Mouse (Mus musculus) heart, adult 10 weeks (tissue): ENCODE data around the gene Mast1. TPM values are rescaled to one million over a fixed set of nuclear protein-coding genes. Genes with fewer than 3 reads are reported as not detected.

ENCODE experiments used
- polyA plus RNA-seq: library from polyadenylated mRNA; stranded (reverse); fragments of 350-450 nt; fragmentation: Illumina TruSeq; extraction: RNeasy Lipid Tissue Mini Kit (QIAGEN cat#74804); gene quantifications from one replicate; pipeline ENCODE4 v1.2.3, GENCODE M21; 2014; ENCODE audit warnings: low read depth, low replicate concordance

Gene Mast1
- 0.13 TPM for polyA plus RNA-seq

DNA sequence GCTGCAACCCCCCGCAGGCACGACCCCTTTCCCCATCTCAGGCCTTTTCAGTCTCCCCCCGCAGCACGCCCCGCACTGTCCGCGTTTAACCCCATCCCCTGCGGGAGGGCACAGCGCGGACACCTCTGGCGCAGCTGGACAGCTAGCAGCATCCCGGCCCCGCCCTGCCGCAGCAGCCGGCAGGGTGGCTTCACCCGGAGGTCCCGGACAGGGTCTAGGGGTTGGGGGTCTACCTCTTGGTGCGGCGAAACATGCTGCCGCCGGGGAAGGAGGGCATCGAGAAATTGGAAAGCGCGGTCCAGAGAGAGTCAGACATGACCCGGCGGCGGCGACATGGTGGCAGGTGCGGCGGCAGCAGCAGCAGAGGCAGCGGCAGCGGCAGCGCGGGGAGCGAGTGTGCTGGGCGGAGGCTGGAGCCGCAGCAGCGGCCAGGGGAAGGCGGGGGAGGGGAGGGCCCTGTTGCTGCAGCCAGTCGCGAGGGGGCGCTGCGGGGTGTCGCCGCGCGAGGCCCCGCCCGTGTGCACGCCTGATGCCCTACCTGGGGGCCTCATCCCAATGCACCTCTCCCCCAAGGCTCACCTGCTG lies at the start of gene Mast1:
Gene Mast1 (minus strand): TSS at position 398 of the 585 bp plus-strand sequence.

DNA sequence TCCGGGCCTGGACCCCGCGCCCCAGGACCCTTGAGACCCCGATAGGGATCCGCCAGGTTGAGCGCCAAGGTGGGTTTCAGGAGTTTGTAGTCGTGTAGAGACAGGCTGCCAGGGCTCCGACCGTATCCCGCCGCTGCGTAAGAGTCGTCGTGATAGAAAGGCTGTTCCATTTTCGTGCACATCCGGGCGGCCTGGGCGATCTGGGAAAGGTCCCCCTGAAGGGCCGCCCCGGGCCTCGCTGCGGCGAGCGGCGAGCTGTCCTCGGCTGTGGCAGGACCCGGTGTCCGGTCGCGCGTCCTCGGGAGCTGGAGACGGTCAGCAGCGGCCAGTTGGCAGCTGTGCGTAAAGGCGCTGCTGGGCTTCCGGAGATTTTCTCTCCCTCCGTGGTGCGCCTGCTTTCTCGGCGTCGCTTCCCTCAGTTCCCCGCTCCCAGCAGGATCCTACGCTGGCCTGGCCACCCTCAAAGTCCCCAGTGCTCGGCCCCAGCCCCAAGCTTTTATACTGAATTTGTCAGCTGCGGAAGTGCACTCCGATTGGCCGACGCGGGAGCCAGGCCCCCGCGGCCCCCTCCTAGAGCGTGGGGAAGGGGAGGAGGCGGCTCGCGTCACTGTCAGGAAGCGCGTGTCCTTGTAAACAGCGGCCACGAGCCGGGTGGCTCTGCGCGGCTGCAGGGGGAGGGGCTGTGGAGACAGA lies 41.2 kb upstream of the Mast1 start, which contains the start of gene Junb:
Gene Junb (minus strand): TSS at position 471 of the 693 bp plus-strand sequence.

DNA sequence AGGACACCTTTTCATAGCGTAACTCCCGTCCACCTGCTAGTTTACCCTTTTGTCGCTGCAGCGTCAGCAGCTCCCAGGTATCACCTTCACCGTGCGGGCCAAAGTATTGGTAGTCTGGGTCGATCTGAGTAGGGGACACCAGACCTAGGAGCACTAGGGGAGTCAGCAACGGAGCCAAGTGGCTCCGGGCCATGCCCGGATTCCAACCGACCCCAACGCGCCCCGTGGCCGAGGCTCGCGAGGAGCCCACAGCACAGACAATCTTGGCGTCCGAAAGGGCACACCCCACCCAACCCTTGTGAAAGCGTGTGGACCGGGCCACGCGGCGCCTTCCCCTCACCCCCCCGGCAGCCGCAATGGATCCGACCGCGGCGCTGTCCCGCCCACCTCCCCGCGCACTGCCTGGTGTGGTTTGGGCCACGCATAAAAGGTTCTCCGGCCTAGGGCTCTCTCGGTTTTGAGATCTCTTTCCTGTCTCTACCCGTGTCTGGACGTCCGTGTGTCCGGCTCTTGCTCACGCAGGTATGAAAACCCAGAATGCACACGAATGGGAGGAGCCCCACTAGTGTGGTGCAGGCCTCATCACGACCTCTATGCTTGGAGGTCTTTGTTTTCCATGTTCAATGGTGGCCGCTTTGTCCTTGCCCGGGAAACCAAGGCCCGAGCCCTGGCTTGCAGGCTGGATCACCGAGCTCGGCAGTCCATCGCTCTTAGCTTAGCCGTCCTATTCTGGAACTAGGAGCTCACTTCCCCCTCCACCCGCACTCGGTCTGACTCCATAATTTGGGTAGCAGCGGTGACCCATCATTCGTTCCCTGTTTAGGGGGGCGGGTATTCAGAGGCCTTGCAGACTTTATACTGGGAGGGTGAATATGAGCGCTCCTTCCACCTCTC lies 32.3 kb upstream of the Mast1 start, which contains the start of the genes Gm49661, Prdx2 and Rnaseh2a:
Gene Gm49661 (minus strand): TSS at position 193 of the 894 bp plus-strand sequence.
Gene Prdx2 (plus strand): TSS at position 347 of the 894 bp plus-strand sequence.
Gene Rnaseh2a (minus strand): TSS at position 527 of the 894 bp plus-strand sequence.

DNA sequence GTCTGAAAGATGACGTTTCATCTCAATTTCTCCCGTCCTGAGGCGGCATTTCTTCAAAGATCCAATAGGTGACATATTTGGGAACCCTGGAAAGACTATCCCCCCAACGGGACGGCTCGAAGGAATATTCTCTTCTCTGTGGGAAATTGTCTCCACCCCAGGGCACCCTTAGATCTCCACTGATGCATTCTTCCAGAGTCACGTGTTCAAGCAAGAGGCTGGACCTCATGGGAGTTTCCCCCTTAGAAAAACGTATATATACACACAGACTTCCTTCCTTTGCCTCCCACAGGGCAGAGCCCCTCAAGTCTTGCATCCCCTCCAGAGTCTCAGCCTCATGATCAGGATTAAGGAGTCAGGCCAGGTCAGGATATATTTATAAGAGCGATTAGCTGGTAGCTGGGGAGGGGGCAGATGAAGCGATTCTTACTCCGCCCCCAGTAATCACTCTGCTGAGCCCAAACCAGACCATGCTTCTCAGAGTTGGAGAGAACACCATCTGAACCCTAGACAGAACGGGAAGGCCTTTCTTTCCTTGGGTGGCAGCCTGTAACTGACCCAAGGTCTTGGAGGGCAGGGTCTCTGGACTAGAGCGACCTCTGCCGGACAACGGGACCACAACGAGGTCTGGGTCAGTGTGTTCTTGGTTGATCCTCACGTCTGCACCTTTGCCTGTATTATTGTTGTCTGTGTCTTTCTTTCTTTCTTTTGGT lies 9.5 kb upstream of the Mast1 start, which contains the start of gene Rtbdn:
Gene Rtbdn (plus strand): TSS at position 464 of the 713 bp plus-strand sequence.

DNA sequence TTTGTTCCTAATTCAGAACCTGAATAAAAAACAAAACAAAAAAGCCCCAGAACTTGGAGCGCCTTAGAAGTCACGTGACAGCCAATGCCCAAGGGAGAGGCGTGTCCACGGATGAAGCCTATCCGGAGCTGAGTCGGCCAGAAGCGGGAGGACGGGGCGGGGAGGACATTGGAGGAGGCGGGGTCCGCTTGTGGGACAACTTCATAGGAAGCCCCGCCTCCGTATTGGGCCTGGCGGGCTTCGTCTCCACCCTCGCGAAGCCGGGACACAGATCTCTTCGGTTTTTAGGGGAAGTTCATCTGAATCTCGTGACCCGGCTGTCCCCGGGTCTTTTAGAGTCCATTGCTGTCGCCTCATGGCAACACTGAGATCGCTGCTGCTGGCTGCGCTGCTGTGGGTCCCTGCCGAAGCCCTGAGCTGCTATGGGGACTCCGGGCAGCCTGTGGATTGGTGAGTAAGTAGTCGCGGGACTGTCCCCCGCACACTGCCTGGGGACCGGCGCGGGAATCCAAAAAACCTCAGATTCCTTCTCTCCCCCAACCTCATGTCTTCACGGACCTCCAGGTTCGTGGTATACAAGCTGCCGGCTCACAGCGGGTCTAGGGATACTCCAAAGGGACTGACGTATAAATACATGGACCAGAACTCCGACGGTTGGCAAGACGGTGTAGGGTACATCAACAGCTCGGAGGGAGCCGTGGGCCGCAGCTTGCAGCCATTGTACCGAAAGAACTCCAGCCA lies 28.6 kb downstream of the Mast1 start, which contains the start of gene Dnase2a:
Gene Dnase2a (plus strand): TSS at position 140 of the 741 bp plus-strand sequence.

DNA sequence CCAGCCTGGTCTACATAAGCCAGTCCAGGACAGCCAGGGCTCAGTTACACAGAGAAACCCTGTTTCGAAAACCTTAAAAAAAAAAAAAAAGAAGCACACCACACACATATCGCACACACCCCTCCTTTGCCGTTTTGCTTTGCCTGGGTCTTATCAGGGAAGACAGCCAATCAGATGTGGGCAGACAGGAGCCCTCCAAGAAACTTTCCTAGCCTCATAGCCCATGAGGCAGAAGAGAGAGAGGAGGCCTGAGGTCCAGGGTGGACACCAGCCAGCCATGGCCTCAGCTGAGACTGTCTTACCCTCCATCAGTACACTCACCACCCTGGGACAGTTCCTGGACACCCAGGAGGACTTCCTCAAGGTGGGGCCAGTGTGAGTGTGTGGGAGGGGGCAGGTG lies 35.4 kb downstream of the Mast1 start, which contains the start of gene Klf1:
Gene Klf1 (plus strand): TSS at position 177 of the 400 bp plus-strand sequence.

DNA sequence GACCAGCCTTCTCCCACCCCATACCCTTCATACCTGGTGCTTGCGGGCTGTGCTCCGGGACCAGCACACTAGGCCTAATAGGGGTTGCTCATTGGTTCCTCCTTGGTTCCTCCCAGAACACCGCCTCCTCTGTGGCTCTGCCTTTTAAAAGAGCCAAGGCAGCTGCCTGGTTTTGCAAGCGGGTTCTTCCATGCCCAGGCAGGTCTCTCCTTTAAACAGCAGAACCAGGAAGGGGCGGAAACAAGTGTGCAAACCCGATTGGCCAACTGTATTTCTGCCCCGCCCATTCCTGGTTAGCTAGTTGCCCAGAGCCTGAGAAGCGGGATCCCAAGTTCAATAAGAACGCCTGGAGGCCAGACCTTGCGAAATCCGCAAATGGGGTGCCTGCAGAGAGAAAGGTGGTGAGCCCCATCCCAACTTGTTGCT lies 43.4 kb downstream of the Mast1 start, which contains the start of gene Gcdh:
Gene Gcdh (minus strand): TSS at position 213 of the 426 bp plus-strand sequence.

DNA sequence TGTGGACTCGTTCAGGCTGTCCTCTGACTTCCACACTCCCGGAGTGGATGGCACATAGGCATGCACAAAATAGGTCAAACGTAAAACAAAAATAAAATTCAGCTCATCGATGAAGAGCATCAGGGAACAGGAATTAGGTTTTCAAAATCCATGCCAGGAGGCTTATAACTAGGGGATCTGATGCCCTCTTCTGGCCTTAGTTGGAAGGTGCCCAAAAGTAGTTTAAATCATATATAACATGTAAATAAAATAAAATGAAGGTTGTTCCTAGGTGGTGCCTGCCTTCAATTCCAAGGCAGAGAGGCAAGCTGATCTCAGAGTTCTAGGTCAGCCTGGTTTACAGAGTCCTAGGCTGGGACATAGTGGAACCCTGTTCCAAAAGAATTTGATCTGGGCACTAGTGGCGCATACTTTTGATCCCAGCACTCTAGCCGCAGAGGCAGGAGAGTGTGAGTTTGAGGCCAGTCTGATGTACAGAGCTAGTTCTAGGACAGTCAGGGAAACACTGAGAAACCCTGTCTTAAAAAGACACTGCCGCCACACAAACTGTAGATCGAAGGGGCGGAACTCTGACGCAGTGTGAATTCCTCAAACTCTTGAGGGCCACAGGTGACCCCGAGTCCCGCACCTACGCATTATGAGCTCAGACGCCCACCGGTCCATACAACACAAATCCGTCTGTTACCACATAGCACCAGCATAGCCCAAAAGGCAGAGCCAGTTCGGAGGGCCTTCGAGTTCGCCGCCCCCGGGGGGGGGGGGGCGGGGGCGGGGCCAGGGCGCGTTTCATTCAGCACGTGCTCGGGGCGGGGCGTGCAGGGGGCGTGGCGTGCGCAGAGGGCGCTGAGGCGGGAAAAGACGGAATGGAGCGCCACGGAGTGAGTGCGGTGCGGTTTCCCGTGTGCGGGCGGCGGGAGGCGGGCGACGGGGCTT lies 65.5 kb downstream of the Mast1 start, which contains the start of gene Syce2:
Gene Syce2 (plus strand): TSS at position 736 of the 933 bp plus-strand sequence.

Other genes with a start within 250 kb of the Mast1 start
- gene Nacc1, start 249.5 kb downstream of the Mast1 start, polyA plus RNA-seq, result 25.1 TPM
- gene Lyl1, start 235.9 kb downstream of the Mast1 start, polyA plus RNA-seq, result 3.0 TPM
- gene G430095P16Rik, start 214.4 kb downstream of the Mast1 start, polyA plus RNA-seq, result not detected
- gene Nfix, start 137.0 kb downstream of the Mast1 start, polyA plus RNA-seq, result 84.9 TPM
- 14.0 TPM for gene Dand5, start 114.5 kb downstream of the Mast1 start, polyA plus RNA-seq
- 28.8 TPM for gene Gadd45gip1, start 105.8 kb downstream of the Mast1 start, polyA plus RNA-seq
- 101 TPM for gene Rad23a, start 96.7 kb downstream of the Mast1 start, polyA plus RNA-seq
- gene Calr, start 90.4 kb downstream of the Mast1 start, polyA plus RNA-seq, result 330 TPM
- 26.7 TPM for gene Farsa, start 80.4 kb downstream of the Mast1 start, polyA plus RNA-seq
- gene Syce2, start 65.2 kb downstream of the Mast1 start, polyA plus RNA-seq, result 0.92 TPM
- gene Gcdh, start 43.4 kb downstream of the Mast1 start, polyA plus RNA-seq, result 84.6 TPM
- 0.29 TPM for gene Klf1, start 35.4 kb downstream of the Mast1 start, polyA plus RNA-seq
- gene Dnase2a, start 28.8 kb downstream of the Mast1 start, polyA plus RNA-seq, result 9.4 TPM
- gene Rtbdn, start 9.6 kb upstream of the Mast1 start, polyA plus RNA-seq, result not detected
- gene Gm49661, start 32.1 kb upstream of the Mast1 start, polyA plus RNA-seq, result not detected
- 451 TPM for gene Prdx2, start 32.2 kb upstream of the Mast1 start, polyA plus RNA-seq
- gene Rnaseh2a, start 32.4 kb upstream of the Mast1 start, polyA plus RNA-seq, result 30.6 TPM
- 16.7 TPM for gene Junb, start 41.4 kb upstream of the Mast1 start, polyA plus RNA-seq
- 3.5 TPM for gene Hook2, start 53.2 kb upstream of the Mast1 start, polyA plus RNA-seq
- not detected for gene Best2, start 77.2 kb upstream of the Mast1 start, polyA plus RNA-seq
- 85.3 TPM for gene Asna1, start 87.9 kb upstream of the Mast1 start, polyA plus RNA-seq
- gene Trir, start 89.5 kb upstream of the Mast1 start, polyA plus RNA-seq, result 63.4 TPM
- 18.9 TPM for gene Tnpo2, start 99.6 kb upstream of the Mast1 start, polyA plus RNA-seq
- gene Fbxw9, start 122.7 kb upstream of the Mast1 start, polyA plus RNA-seq, result 4.0 TPM
- not detected for gene Gm5741, start 130.6 kb upstream of the Mast1 start, polyA plus RNA-seq
- gene Dhps, start 134.4 kb upstream of the Mast1 start, polyA plus RNA-seq, result 30.4 TPM
- gene Wdr83os, start 143.4 kb upstream of the Mast1 start, polyA plus RNA-seq, result 54.9 TPM
- gene Wdr83, start 143.9 kb upstream of the Mast1 start, polyA plus RNA-seq, result 42.4 TPM
- 28.3 TPM for gene Man2b1, start 145.9 kb upstream of the Mast1 start, polyA plus RNA-seq
- gene Zfp791, start 185.7 kb upstream of the Mast1 start, polyA plus RNA-seq, result 2.2 TPM
- not detected for gene Cks1brt, start 214.6 kb upstream of the Mast1 start, polyA plus RNA-seq